In genomic region chr11:114641136-114641535, GRCm38 (mm10) we compare ENCODE assay signal across 27 mouse cellular contexts. TPM values are rescaled to one million over a fixed set of nuclear protein-coding genes. Genes with fewer than 3 reads are reported as not detected.
DNase-seq lines count a peak whose midpoint lies in the region; ATAC-seq and TF ChIP-seq lines count a peak whose summit lies in the region.
"Had no signal": no experiment of that assay in that cellular context is flagged by ENCODE, and none has a peak within 500 bp of the region (broad histone marks: within the 10 kb centered on the region; RNA-seq: fewer than 3 reads in every experiment).

No protein-coding gene starts in this region.

- no peak overlapping the region for H3K4me3 ChIP-seq in kidney, adult 2 months (ENCODE audit: insufficient read depth, low read depth, low read length)
- H3K4me3 ChIP-seq in lung, embryonic 14.5 days (ENCODE audit: low read depth, low read length), result no peak overlapping the region
- no peak overlapping the region for H3K4me3 ChIP-seq in limb, embryonic 10.5 days
- H3K4me3 ChIP-seq: embryonic facial prominence, embryonic 12.5 days; embryonic facial prominence, embryonic 15.5 days; forebrain, embryonic 13.5 days; heart, embryonic 12.5 days; heart, embryonic 15.5 days; hindbrain, embryonic 12.5 days; hindbrain, embryonic 15.5 days had no signal

- no peaks in the 10 kb centered on the region for H3K9me3 ChIP-seq in lung, embryonic 14.5 days (ENCODE audit: low read depth, low read length)
- no peaks in the 10 kb centered on the region for H3K9me3 ChIP-seq in limb, embryonic 10.5 days (replicated peaks)
- H3K9me3 ChIP-seq: embryonic facial prominence, embryonic 12.5 days; embryonic facial prominence, embryonic 15.5 days; forebrain, embryonic 13.5 days; heart, embryonic 15.5 days; hindbrain, embryonic 12.5 days; hindbrain, embryonic 15.5 days had no signal

- no peak for ATAC-seq in lung, embryonic 14.5 days (ENCODE audit: insufficient read depth)
- ATAC-seq: forebrain, embryonic 13.5 days; forebrain, embryonic 16.5 days had no signal

- no peak overlapping the region for H3K9ac ChIP-seq in lung, embryonic 14.5 days
- H3K9ac ChIP-seq: embryonic facial prominence, embryonic 12.5 days; embryonic facial prominence, embryonic 15.5 days; forebrain, embryonic 13.5 days; heart, embryonic 12.5 days; heart, embryonic 15.5 days; hindbrain, embryonic 12.5 days had no signal

- 86% methylated on average over 8 of the region's 8 CpGs for WGBS in kidney, adult 2 months
- WGBS in lung, embryonic 14.5 days, result 81% methylated on average over 8 of the region's 8 CpGs
- 89% methylated on average over 8 of the region's 8 CpGs for WGBS in limb, embryonic 10.5 days

- no peak for TF ChIP-seq CTCF in kidney, adult 2 months (conservative IDR thresholded peaks at IDR 0.05; ENCODE audit: insufficient read depth, insufficient read length, low read depth, low read length)
- TF ChIP-seq CTCF in lung, embryonic 14.5 days (IDR thresholded peaks at IDR 0.05; ENCODE audit: low read depth), result no peak

- H3K36me3 ChIP-seq in kidney, adult 2 months (ENCODE audit: control insufficient read depth, insufficient read depth, low read length), result no peaks in the 10 kb centered on the region
- H3K36me3 ChIP-seq in lung, embryonic 14.5 days (ENCODE audit: insufficient read depth), result no peaks in the 10 kb centered on the region
- H3K36me3 ChIP-seq in limb, embryonic 10.5 days, result no peaks in the 10 kb centered on the region
- H3K36me3 ChIP-seq: embryonic facial prominence, embryonic 12.5 days; embryonic facial prominence, embryonic 15.5 days; heart, embryonic 12.5 days; heart, embryonic 15.5 days; hindbrain, embryonic 12.5 days; hindbrain, embryonic 15.5 days had no signal

- no peak overlapping the region for H3K4me2 ChIP-seq in lung, embryonic 14.5 days
- H3K4me2 ChIP-seq: embryonic facial prominence, embryonic 12.5 days; embryonic facial prominence, embryonic 15.5 days; forebrain, embryonic 13.5 days; heart, embryonic 12.5 days; heart, embryonic 15.5 days; hindbrain, embryonic 12.5 days; hindbrain, embryonic 15.5 days had no signal

- TF ChIP-seq POLR2A in kidney, adult 2 months (IDR thresholded peaks at IDR 0.05; ENCODE audit: low read depth, low read length), result no peak

- H3K27me3 ChIP-seq in kidney, adult 2 months (replicated peaks; ENCODE audit: control insufficient read depth, insufficient read depth, low read length), result no peaks in the 10 kb centered on the region
- peaks cover 16% of the 10 kb centered on the region for H3K27me3 ChIP-seq in lung, embryonic 14.5 days (ENCODE audit: insufficient read depth, low read length)
- H3K27me3 ChIP-seq in limb, embryonic 10.5 days (ENCODE audit: low read depth, poor library complexity, severe bottlenecking), result peaks cover 21% of the 10 kb centered on the region

- intact Hi-C loops in gastrocnemius, postnatal 14 days (cut with DNase I; ENCODE audit: low total_unique reads), result no loop called here

- H3K27ac ChIP-seq in kidney, adult 2 months (ENCODE audit: insufficient read depth, low read depth, low read length), result no peak overlapping the region
- H3K27ac ChIP-seq in lung, embryonic 14.5 days (ENCODE audit: low read depth), result no peak overlapping the region
- H3K27ac ChIP-seq in limb, embryonic 10.5 days, result 0 out of 2 replicates have a peak overlapping the region, but pooled peaks have one; percentile 50
- H3K27ac ChIP-seq: embryonic facial prominence, embryonic 12.5 days; embryonic facial prominence, embryonic 15.5 days; forebrain, embryonic 13.5 days; heart, embryonic 15.5 days; hindbrain, embryonic 12.5 days; hindbrain, embryonic 15.5 days had no signal

- peak; percentile 39 for DNase-seq in gastrocnemius, postnatal 10 days
- DNase-seq in gastrocnemius, postnatal 14 days, result no peak
- peak; percentile 61 for DNase-seq in kidney, postnatal 10 days
- no peak for DNase-seq in kidney, adult 2 months
- peak; percentile 48 for DNase-seq in lung, embryonic 14.5 days
- no peak for DNase-seq in lung, postnatal 4 days
- no peak for DNase-seq in limb, embryonic 10.5 days (ENCODE audit: low spot score)
- DNase-seq in layer of hippocampus, adult 9-11 months, result no peak
- DNase-seq: adrenal gland, adult 2 months; adrenal gland, postnatal 14 days; B cell, adult 2 months; cerebellum, adult 11 months; cerebellum, adult 2 months; cerebellum, adult 9-11 months; cerebellum, postnatal 25 days; gastrocnemius, postnatal 25 days; heart, adult 18-20 months; heart, postnatal 10 days; heart, postnatal 36 days had no signal

- H3K4me1 ChIP-seq in kidney, adult 2 months (ENCODE audit: control insufficient read depth, insufficient read depth, low read length), result no peaks in the 10 kb centered on the region
- H3K4me1 ChIP-seq in lung, embryonic 14.5 days (ENCODE audit: insufficient read depth), result no peaks in the 10 kb centered on the region
- peaks cover 63% of the 10 kb centered on the region for H3K4me1 ChIP-seq in limb, embryonic 10.5 days

RNA-seq across cellular contexts. Expression of gene Rpl38, which starts 27.2 kb away (rescaled TPM):
- total RNA-seq in gastrocnemius, postnatal 10 days (2021), result 1,000 to 10,000 TPM in 1 of 2 experiments, 100 to 1,000 TPM in 1; 978 to 1,057 TPM
- total RNA-seq in gastrocnemius, postnatal 14 days (2021), result 100 to 1,000 TPM; 832 to 884 TPM
- polyA plus RNA-seq in kidney, adult 2 months (2012; rRNA removed), result 432 and 738 TPM in 2 replicates
- 978 and 1,085 TPM in 2 replicates for polyA plus RNA-seq in lung, embryonic 14.5 days (2014; fragmentation: Nextera tagmentation; extraction: Ambion mirVana)
- 966 and 1,201 TPM in 2 replicates for polyA plus RNA-seq in limb, embryonic 10.5 days (2016; fragmentation: Nextera tagmentation; extraction: Ambion mirVana)

RNA-seq across cellular contexts. Expression of gene Ttyh2, which starts 34.1 kb away (rescaled TPM):
- 10 to 100 TPM; 74.5 to 75.9 TPM for total RNA-seq in gastrocnemius, postnatal 10 days (2021)
- 10 to 100 TPM; 32.9 to 48.2 TPM for total RNA-seq in gastrocnemius, postnatal 14 days (2021)
- 34.4 and 40.6 TPM in 2 replicates for polyA plus RNA-seq in kidney, adult 2 months (2012; rRNA removed)
- 12.1 and 13.1 TPM in 2 replicates for polyA plus RNA-seq in lung, embryonic 14.5 days (2014; fragmentation: Nextera tagmentation; extraction: Ambion mirVana)
- 8.6 and 9.2 TPM in 2 replicates for polyA plus RNA-seq in limb, embryonic 10.5 days (2016; fragmentation: Nextera tagmentation; extraction: Ambion mirVana)

Comparison
In these comparisons a context has a peak if more than half of its experiments do, and no peak if none do; other contexts are left out.
1. DNase-seq: peak in gastrocnemius, postnatal 10 days (single experiment), kidney, postnatal 10 days (single experiment) and lung, embryonic 14.5 days (single experiment); none in gastrocnemius, postnatal 14 days (single experiment), kidney, adult 2 months (single experiment), lung, postnatal 4 days (0 of 2), limb, embryonic 10.5 days (single experiment) and layer of hippocampus, adult 9-11 months (single experiment).